Mouse (Mus musculus): ENCODE results near the gene Tesc. TPM values are rescaled to one million over a fixed set of nuclear protein-coding genes. Genes with fewer than 3 reads are reported as not detected.

Gene Tesc
- total and polyA plus RNA-seq, 3 experiments = not detected

GRCm38 (mm10) chr5:118031059-118031458, 3.5 kb downstream of the Tesc start:
- H3K4me3 ChIP-seq (ENCODE audit: low read depth, low read length) = no peak overlapping the region
- ATAC-seq (ENCODE audit: extremely low read depth, insufficient number of reproducible peaks, low FRiP score, poor library complexity, severe bottlenecking) = no peak
- TF ChIP-seq TAL1 (conservative IDR thresholded peaks at IDR 0.05; ENCODE audit: low read depth, low read length) (no peak), CTCF (IDR thresholded peaks at IDR 0.05; ENCODE audit: low read depth, low read length) (no peak), GATA1 (IDR thresholded peaks at IDR 0.05; ENCODE audit: borderline replicate concordance, low read length) (no peak), POLR2AphosphoS5 (IDR thresholded peaks at IDR 0.05; ENCODE audit: insufficient replicate concordance, low read depth, low read length) (no peak), GATA2 (IDR thresholded peaks at IDR 0.05; ENCODE audit: borderline replicate concordance, low read depth, low read length) (no peak)
- no peak for DNase-seq (ENCODE audit: low spot score)
- H3K4me1 ChIP-seq (ENCODE audit: insufficient read depth, low read depth, low read length) = no peaks in the 10 kb centered on the region; the same call in 1 of the 2 replicates
- no peaks in the 10 kb centered on the region for H3K36me3 ChIP-seq (replicated peaks)
- no peaks in the 10 kb centered on the region; the same call in 1 of the 2 replicates for H3K27me3 ChIP-seq (ENCODE audit: insufficient read depth, low read length)
- peaks cover 57% of the 10 kb centered on the region for H3K9me3 ChIP-seq (replicated peaks)

DNA sequence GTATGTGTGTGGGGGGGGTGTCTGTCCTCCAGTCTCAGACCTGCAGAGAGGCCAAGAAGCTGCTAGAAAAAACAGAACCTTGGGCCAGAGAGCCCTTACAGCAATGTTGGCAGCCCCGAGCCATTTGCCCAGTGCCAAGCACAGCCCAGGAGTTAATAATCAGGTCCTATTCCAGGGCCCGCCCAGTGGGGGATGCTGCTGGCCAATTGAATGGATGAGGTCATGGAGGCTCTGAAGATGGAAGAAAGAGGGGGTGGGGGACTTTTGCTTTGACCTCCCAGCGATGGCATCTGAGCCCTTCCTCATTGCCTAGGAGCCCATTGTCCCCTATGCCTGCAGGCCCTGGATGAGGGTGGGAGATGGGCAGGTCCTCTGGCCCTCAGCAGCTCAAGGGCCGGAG, 4.0 kb downstream of the Tesc start:
- H3K4me3 ChIP-seq (ENCODE audit: low read depth, low read length) = no peak overlapping the region
- peaks cover 58% of the 10 kb centered on the region for H3K9me3 ChIP-seq (replicated peaks)
- H3K27me3 ChIP-seq (ENCODE audit: insufficient read depth, low read length) = no peaks in the 10 kb centered on the region; the same call in 1 of the 2 replicates
- DNase-seq (ENCODE audit: low spot score) (no peak), ATAC-seq (ENCODE audit: extremely low read depth, insufficient number of reproducible peaks, low FRiP score, poor library complexity, severe bottlenecking) (no peak)
- no peaks in the 10 kb centered on the region; the same call in 1 of the 2 replicates for H3K4me1 ChIP-seq (ENCODE audit: insufficient read depth, low read depth, low read length)
- no peak for TF ChIP-seq GATA1 (IDR thresholded peaks at IDR 0.05; ENCODE audit: borderline replicate concordance, low read length)
- TF ChIP-seq TAL1 (conservative IDR thresholded peaks at IDR 0.05; ENCODE audit: low read depth, low read length) = no peak
- TF ChIP-seq CTCF (IDR thresholded peaks at IDR 0.05; ENCODE audit: low read depth, low read length) = no peak
- no peak for TF ChIP-seq POLR2AphosphoS5 (IDR thresholded peaks at IDR 0.05; ENCODE audit: insufficient replicate concordance, low read depth, low read length)
- TF ChIP-seq GATA2 (IDR thresholded peaks at IDR 0.05; ENCODE audit: borderline replicate concordance, low read depth, low read length) = no peak
- no peaks in the 10 kb centered on the region for H3K36me3 ChIP-seq (replicated peaks)

- no peak for DNase-seq (ENCODE audit: low spot score)
- Histone ChIP-seq H3K4me3 (ENCODE audit: low read depth, low read length) (no peak overlapping the region), H3K9me3 (replicated peaks) (peaks cover 57% of the 10 kb centered on the region), H3K36me3 (replicated peaks) (no peaks in the 10 kb centered on the region), H3K27me3 (ENCODE audit: insufficient read depth, low read length) (no peaks in the 10 kb centered on the region), H3K4me1 (ENCODE audit: insufficient read depth, low read depth, low read length) (no peaks in the 10 kb centered on the region; the same call in 1 of the 2 replicates)
- no peak for ATAC-seq (ENCODE audit: extremely low read depth, insufficient number of reproducible peaks, low FRiP score, poor library complexity, severe bottlenecking)
- no peak for TF ChIP-seq GATA2 (IDR thresholded peaks at IDR 0.05; ENCODE audit: borderline replicate concordance, low read depth, low read length)
- no peak for TF ChIP-seq POLR2AphosphoS5 (IDR thresholded peaks at IDR 0.05; ENCODE audit: insufficient replicate concordance, low read depth, low read length)
- TF ChIP-seq GATA1 (IDR thresholded peaks at IDR 0.05; ENCODE audit: borderline replicate concordance, low read length) = no peak
- no peak for TF ChIP-seq TAL1 (conservative IDR thresholded peaks at IDR 0.05; ENCODE audit: low read depth, low read length)
- no peak for TF ChIP-seq CTCF (IDR thresholded peaks at IDR 0.05; ENCODE audit: low read depth, low read length)
Measured at GRCm38 (mm10) chr5:118033328-118033727, 5.8 kb downstream of the Tesc start.

DNA sequence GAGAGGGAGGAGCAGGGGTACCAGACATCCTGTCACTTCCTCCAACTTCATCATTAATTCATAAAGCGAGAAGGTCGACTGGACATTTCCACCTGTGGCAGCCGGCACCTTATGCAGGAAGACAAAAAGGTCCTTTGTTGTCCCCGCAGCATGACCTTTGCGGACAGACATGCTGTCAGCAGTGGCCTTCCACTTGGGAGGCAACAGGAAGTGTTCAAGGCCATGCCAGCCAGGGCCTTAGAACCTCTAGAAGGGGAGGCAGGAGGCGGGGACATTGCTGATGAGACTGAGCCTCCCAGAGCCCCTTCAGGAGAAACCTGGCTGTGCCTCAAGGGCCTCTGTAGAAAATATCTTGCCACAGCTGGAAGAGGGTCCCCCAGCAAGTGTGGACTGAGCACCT, 6.2 kb downstream of the Tesc start:
- Histone ChIP-seq H3K4me3 (ENCODE audit: low read depth, low read length) (no peak overlapping the region), H3K9me3 (replicated peaks) (peaks cover 53% of the 10 kb centered on the region), H3K36me3 (replicated peaks) (no peaks in the 10 kb centered on the region), H3K27me3 (ENCODE audit: insufficient read depth, low read length) (no peaks in the 10 kb centered on the region), H3K4me1 (ENCODE audit: insufficient read depth, low read depth, low read length) (no peaks in the 10 kb centered on the region; the same call in 1 of the 2 replicates)
- no peak for ATAC-seq (ENCODE audit: extremely low read depth, insufficient number of reproducible peaks, low FRiP score, poor library complexity, severe bottlenecking)
- DNase-seq (ENCODE audit: low spot score) = no peak
- no peak for TF ChIP-seq POLR2AphosphoS5 (IDR thresholded peaks at IDR 0.05; ENCODE audit: insufficient replicate concordance, low read depth, low read length)

- H3K27me3 ChIP-seq (ENCODE audit: insufficient read depth, low read length) = no peaks in the 10 kb centered on the region
- no peak overlapping the region for H3K4me3 ChIP-seq (ENCODE audit: low read depth, low read length)
- H3K9me3 ChIP-seq (replicated peaks) = peaks cover 51% of the 10 kb centered on the region
- TF ChIP-seq POLR2AphosphoS5 (IDR thresholded peaks at IDR 0.05; ENCODE audit: insufficient replicate concordance, low read depth, low read length) (no peak), GATA1 (IDR thresholded peaks at IDR 0.05; ENCODE audit: borderline replicate concordance, low read length) (no peak), CTCF (IDR thresholded peaks at IDR 0.05; ENCODE audit: low read depth, low read length) (no peak), GATA2 (IDR thresholded peaks at IDR 0.05; ENCODE audit: borderline replicate concordance, low read depth, low read length) (no peak), TAL1 (conservative IDR thresholded peaks at IDR 0.05; ENCODE audit: low read depth, low read length) (no peak)
- ATAC-seq (ENCODE audit: extremely low read depth, insufficient number of reproducible peaks, low FRiP score, poor library complexity, severe bottlenecking) (no peak), DNase-seq (ENCODE audit: low spot score) (no peak)
- no peaks in the 10 kb centered on the region for H3K36me3 ChIP-seq (replicated peaks)
- H3K4me1 ChIP-seq (ENCODE audit: insufficient read depth, low read depth, low read length) = no peaks in the 10 kb centered on the region
Measured at GRCm38 (mm10) chr5:118034632-118035031, 7.1 kb downstream of the Tesc start.

- no peak for ATAC-seq (ENCODE audit: extremely low read depth, insufficient number of reproducible peaks, low FRiP score, poor library complexity, severe bottlenecking)
- peaks cover 40% of the 10 kb centered on the region for H3K9me3 ChIP-seq (replicated peaks)
- no peak overlapping the region for H3K4me3 ChIP-seq (ENCODE audit: low read depth, low read length)
- H3K4me1 ChIP-seq (ENCODE audit: insufficient read depth, low read depth, low read length) = no peaks in the 10 kb centered on the region
- DNase-seq (ENCODE audit: low spot score) = no peak
- TF ChIP-seq TAL1 (conservative IDR thresholded peaks at IDR 0.05; ENCODE audit: low read depth, low read length) = no peak
- no peak for TF ChIP-seq POLR2AphosphoS5 (IDR thresholded peaks at IDR 0.05; ENCODE audit: insufficient replicate concordance, low read depth, low read length)
- TF ChIP-seq CTCF (IDR thresholded peaks at IDR 0.05; ENCODE audit: low read depth, low read length) = no peak
- no peak for TF ChIP-seq GATA2 (IDR thresholded peaks at IDR 0.05; ENCODE audit: borderline replicate concordance, low read depth, low read length)
- TF ChIP-seq GATA1 (IDR thresholded peaks at IDR 0.05; ENCODE audit: borderline replicate concordance, low read length) = no peak
- H3K27me3 ChIP-seq (ENCODE audit: insufficient read depth, low read length) = no peaks in the 10 kb centered on the region
- no peaks in the 10 kb centered on the region for H3K36me3 ChIP-seq (replicated peaks)
Measured at GRCm38 (mm10) chr5:118035786-118036185, 8.2 kb downstream of the Tesc start.
